Mouse (Mus musculus): Measurements from ENCODE around the gene Tamm41. TPM values are rescaled to one million over a fixed set of nuclear protein-coding genes. Genes with fewer than 3 reads are reported as not detected.

Tamm41 gene
- polyA plus RNA-seq, 1 experiment = 19.1 TPM

- H3K4me1 ChIP-seq (ENCODE audit: control insufficient read depth, insufficient read depth, low read length) = no peaks in the 10 kb centered on the region
- WGBS = 76% methylated on average over 2 of the region's 2 CpGs
- no peak for DNase-seq
- TF ChIP-seq POLR2A (IDR thresholded peaks at IDR 0.05; ENCODE audit: borderline replicate concordance, extremely low read depth, low read depth, low read length) = no peak
- TF ChIP-seq CTCF (IDR thresholded peaks at IDR 0.05; ENCODE audit: insufficient read depth, low read length) = peak; percentile 54
- H3K4me3 ChIP-seq (replicated peaks; ENCODE audit: extremely low read depth, low read depth, low read length) = no peak overlapping the region
Observed at GRCm38 (mm10) chr6:115030098-115030497, 7.6 kb downstream of the Tamm41 start.

- TF ChIP-seq CTCF (IDR thresholded peaks at IDR 0.05; ENCODE audit: insufficient read depth, low read length) = no peak
- TF ChIP-seq POLR2A (IDR thresholded peaks at IDR 0.05; ENCODE audit: borderline replicate concordance, extremely low read depth, low read depth, low read length) = no peak
- no peak overlapping the region for H3K4me3 ChIP-seq (replicated peaks; ENCODE audit: extremely low read depth, low read depth, low read length)
- no peaks in the 10 kb centered on the region for H3K4me1 ChIP-seq (ENCODE audit: control insufficient read depth, insufficient read depth, low read length)
- WGBS = 51% methylated on average over 2 of the region's 2 CpGs
- no peak for DNase-seq
Observed at GRCm38 (mm10) chr6:115029248-115029647, 8.4 kb downstream of the Tamm41 start.

GRCm38 (mm10) chr6:115027485-115027992 lies 10.1 kb downstream of the Tamm41 start:
- WGBS = 87% methylated on average over 14 of the region's 14 CpGs
- TF ChIP-seq CTCF (IDR thresholded peaks at IDR 0.05; ENCODE audit: insufficient read depth, low read length) (no peak), POLR2A (IDR thresholded peaks at IDR 0.05; ENCODE audit: borderline replicate concordance, extremely low read depth, low read depth, low read length) (no peak)
- no peak for DNase-seq
- Histone ChIP-seq H3K4me1 (ENCODE audit: control insufficient read depth, insufficient read depth, low read length) (no peaks in the 10 kb centered on the region), H3K4me3 (replicated peaks; ENCODE audit: extremely low read depth, low read depth, low read length) (no peak overlapping the region)

GRCm38 (mm10) chr6:115022876-115023275 lies 14.8 kb downstream of the Tamm41 start:
- DNase-seq = no peak
- Histone ChIP-seq H3K4me1 (ENCODE audit: control insufficient read depth, insufficient read depth, low read length) (no peaks in the 10 kb centered on the region), H3K4me3 (replicated peaks; ENCODE audit: extremely low read depth, low read depth, low read length) (no peak overlapping the region)
- TF ChIP-seq POLR2A (IDR thresholded peaks at IDR 0.05; ENCODE audit: borderline replicate concordance, extremely low read depth, low read depth, low read length) = no peak
- no peak for TF ChIP-seq CTCF (IDR thresholded peaks at IDR 0.05; ENCODE audit: insufficient read depth, low read length)
- WGBS = 84% methylated on average over 9 of the region's 9 CpGs

GRCm38 (mm10) chr6:115015461-115015860 lies 22.2 kb downstream of the Tamm41 start:
- 79% methylated on average over 13 of the region's 13 CpGs for WGBS
- DNase-seq = no peak
- Histone ChIP-seq H3K4me3 (replicated peaks; ENCODE audit: extremely low read depth, low read depth, low read length) (no peak overlapping the region), H3K4me1 (ENCODE audit: control insufficient read depth, insufficient read depth, low read length) (no peaks in the 10 kb centered on the region)
- TF ChIP-seq CTCF (IDR thresholded peaks at IDR 0.05; ENCODE audit: insufficient read depth, low read length) (no peak), POLR2A (IDR thresholded peaks at IDR 0.05; ENCODE audit: borderline replicate concordance, extremely low read depth, low read depth, low read length) (no peak)

- WGBS = 87% methylated on average over 4 of the region's 4 CpGs
- no peak for DNase-seq
- Histone ChIP-seq H3K4me1 (ENCODE audit: control insufficient read depth, insufficient read depth, low read length) (no peaks in the 10 kb centered on the region), H3K4me3 (replicated peaks; ENCODE audit: extremely low read depth, low read depth, low read length) (no peak overlapping the region)
- TF ChIP-seq POLR2A (IDR thresholded peaks at IDR 0.05; ENCODE audit: borderline replicate concordance, extremely low read depth, low read depth, low read length) (no peak), CTCF (IDR thresholded peaks at IDR 0.05; ENCODE audit: insufficient read depth, low read length) (no peak)
Observed at GRCm38 (mm10) chr6:115013574-115013973, 24.1 kb downstream of the Tamm41 start.

GRCm38 (mm10) chr6:115011792-115012191 lies 25.9 kb downstream of the Tamm41 start:
- H3K4me1 ChIP-seq (ENCODE audit: control insufficient read depth, insufficient read depth, low read length) = no peaks in the 10 kb centered on the region
- DNase-seq = no peak
- TF ChIP-seq POLR2A (IDR thresholded peaks at IDR 0.05; ENCODE audit: borderline replicate concordance, extremely low read depth, low read depth, low read length) (no peak), CTCF (IDR thresholded peaks at IDR 0.05; ENCODE audit: insufficient read depth, low read length) (no peak)
- H3K4me3 ChIP-seq (replicated peaks; ENCODE audit: extremely low read depth, low read depth, low read length) = no peak overlapping the region
- 86% methylated on average over 8 of the region's 8 CpGs for WGBS

- no peak for TF ChIP-seq CTCF (IDR thresholded peaks at IDR 0.05; ENCODE audit: insufficient read depth, low read length)
- no peak for TF ChIP-seq POLR2A (IDR thresholded peaks at IDR 0.05; ENCODE audit: borderline replicate concordance, extremely low read depth, low read depth, low read length)
- no peaks in the 10 kb centered on the region for H3K4me1 ChIP-seq (ENCODE audit: control insufficient read depth, insufficient read depth, low read length)
- no peak for DNase-seq
- 86% methylated on average over 9 of the region's 9 CpGs for WGBS
- no peak overlapping the region for H3K4me3 ChIP-seq (replicated peaks; ENCODE audit: extremely low read depth, low read depth, low read length)
Observed at GRCm38 (mm10) chr6:115010815-115011214, 26.9 kb downstream of the Tamm41 start.

GRCm38 (mm10) chr6:115010304-115010703 lies 27.4 kb downstream of the Tamm41 start:
- DNase-seq = no peak
- TF ChIP-seq POLR2A (IDR thresholded peaks at IDR 0.05; ENCODE audit: borderline replicate concordance, extremely low read depth, low read depth, low read length) (no peak), CTCF (IDR thresholded peaks at IDR 0.05; ENCODE audit: insufficient read depth, low read length) (no peak)
- Histone ChIP-seq H3K4me1 (ENCODE audit: control insufficient read depth, insufficient read depth, low read length) (no peaks in the 10 kb centered on the region), H3K4me3 (replicated peaks; ENCODE audit: extremely low read depth, low read depth, low read length) (no peak overlapping the region)
- 80% methylated on average over 9 of the region's 9 CpGs for WGBS

- Histone ChIP-seq H3K4me1 (ENCODE audit: control insufficient read depth, insufficient read depth, low read length) (no peaks in the 10 kb centered on the region), H3K4me3 (replicated peaks; ENCODE audit: extremely low read depth, low read depth, low read length) (no peak overlapping the region)
- TF ChIP-seq POLR2A (IDR thresholded peaks at IDR 0.05; ENCODE audit: borderline replicate concordance, extremely low read depth, low read depth, low read length) = no peak
- TF ChIP-seq CTCF (IDR thresholded peaks at IDR 0.05; ENCODE audit: insufficient read depth, low read length) = peak; percentile 92
- DNase-seq = peak; percentile 85
- WGBS = 31% methylated on average over 5 of the region's 5 CpGs
Observed at GRCm38 (mm10) chr6:115007728-115008127, 29.9 kb downstream of the Tamm41 start.
